Mouse (Mus musculus) effector memory CD4-positive, alpha-beta T cell, adult 7 months (primary cell): Measurements from ENCODE around the gene Lrrc47. TPM values are rescaled to one million over a fixed set of nuclear protein-coding genes. Genes with fewer than 3 reads are reported as not detected.

Experiments
- polyA plus RNA-seq: library from polyadenylated mRNA; unstranded; fragments of 100-300 nt; shearing (Covaris generic); gene quantifications from one replicate; pipeline ENCODE4 v1.2.1, GENCODE M21; 2017

Lrrc47 gene
- 46.7 TPM for polyA plus RNA-seq

GRCm38 (mm10) chr4:154011646-154012089, at the start of gene Lrrc47:
Gene Lrrc47, plus strand, starts transcription at chr4:154011731.

GRCm38 (mm10) chr4:153974431-153975291, 36.9 kb upstream of the Lrrc47 start, which contains the start of the genes Dffb and Cep104:
Gene Dffb, minus strand, starts transcription at chr4:153975126.
Gene Cep104, plus strand, starts transcription at chr4:153975194.

GRCm38 (mm10) chr4:154025641-154026440, 14.3 kb downstream of the Lrrc47 start, which contains the start of gene Smim1:
Gene Smim1, minus strand, starts transcription at chr4:154026230.

DNA sequence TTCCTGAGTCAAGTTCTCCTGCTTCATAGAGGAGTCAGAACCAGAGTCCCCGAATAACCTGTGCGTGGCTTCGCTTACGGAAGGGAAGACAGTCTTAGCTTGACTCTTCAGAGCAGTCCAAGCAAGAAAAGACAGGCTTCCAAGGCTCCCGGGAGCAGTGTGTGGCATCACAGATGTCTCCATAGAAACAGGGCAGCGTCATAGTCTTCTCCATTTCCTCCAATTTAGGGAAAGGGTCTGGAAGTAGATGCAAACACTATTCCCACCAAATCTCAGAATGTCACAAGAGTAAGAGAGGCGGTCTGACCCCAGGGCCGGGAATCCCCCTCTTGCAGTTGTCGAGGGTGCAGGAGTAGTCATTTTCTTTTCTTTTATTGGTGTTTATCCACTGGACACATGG, 31.0 kb downstream of the Lrrc47 start, which contains the start of gene Ccdc27:
Gene Ccdc27, minus strand, starts transcription at position 101 of the 400 bp plus-strand sequence.

Other genes starting within 250 kb of the Lrrc47 start
- gene A430005L14Rik, start 54.5 kb upstream of the Lrrc47 start, polyA plus RNA-seq = 35.3 TPM
- gene Dffb, start 36.6 kb upstream of the Lrrc47 start, polyA plus RNA-seq = 16.0 TPM
- gene Cep104, start 36.5 kb upstream of the Lrrc47 start, polyA plus RNA-seq = 10.8 TPM
- 0.76 TPM for gene Smim1, start 14.5 kb downstream of the Lrrc47 start, polyA plus RNA-seq
- gene Ccdc27, start 30.9 kb downstream of the Lrrc47 start, polyA plus RNA-seq = not detected
- gene Trp73, start 128.5 kb downstream of the Lrrc47 start, polyA plus RNA-seq = 0.56 TPM
- 22.3 TPM for gene Wrap73, start 130.6 kb downstream of the Lrrc47 start, polyA plus RNA-seq
- 387 TPM for gene Tprgl, start 148.9 kb downstream of the Lrrc47 start, polyA plus RNA-seq
- 0.48 TPM for gene Megf6, start 159.0 kb downstream of the Lrrc47 start, polyA plus RNA-seq